Mouse (Mus musculus) forebrain, embryonic 16.5 days (tissue): Measurements from ENCODE around the gene Vmn1r1. TPM values are rescaled to one million over a fixed set of nuclear protein-coding genes. Genes with fewer than 3 reads are reported as not detected.

Experiments used
- ATAC-seq: fragments of 200-750 bp; cut with Nextera tagmentation; 2 replicates; pipeline ENCODE4 v1.8.0; 2017; ENCODE audit warnings: mild to moderate bottlenecking, moderate library complexity
- H3K27ac ChIP-seq: fragments of 300-500 bp; sonication (generic); 2 replicates; pipeline ENCODE4 v1.5.1; 2014; ENCODE audit warnings: low read length, control low read depth
- H3K27me3 ChIP-seq: fragments of 300-500 bp; sonication (generic); replicated peaks from 2 replicates; pipeline ENCODE4 v1.6.1; 2014; ENCODE audit warnings: low read length; ENCODE audit not compliant: control insufficient read depth, insufficient read depth
- H3K36me3 ChIP-seq: fragments of 300-500 bp; sonication (generic); 2 replicates; pipeline ENCODE4 v1.6.1; 2014; ENCODE audit not compliant: control insufficient read depth, insufficient read depth
- H3K4me1 ChIP-seq: fragments of 300-500 bp; sonication (generic); replicated peaks from 2 replicates; pipeline ENCODE4 v1.6.1; 2014; ENCODE audit warnings: low read length; ENCODE audit not compliant: control insufficient read depth, insufficient read depth
- H3K4me2 ChIP-seq: fragments of 300-500 bp; sonication (generic); 2 replicates; pipeline ENCODE4 v1.6.1; 2014; ENCODE audit warnings: mild to moderate bottlenecking, low read length, control low read depth
- H3K4me3 ChIP-seq: fragments of 300-500 bp; sonication (generic); replicated peaks from 2 replicates; pipeline ENCODE4 v1.5.1; 2014; ENCODE audit warnings: mild to moderate bottlenecking, low read length, control low read depth
- H3K9ac ChIP-seq: fragments of 300-500 bp; sonication (generic); replicated peaks from 2 replicates; pipeline ENCODE4 v1.6.1; 2014; ENCODE audit warnings: low read depth, low read length, control low read depth
- H3K9me3 ChIP-seq: fragments of 300-500 bp; sonication (generic); 2 replicates; pipeline ENCODE4 v1.6.1; 2016; ENCODE audit warnings: low read length; ENCODE audit not compliant: control insufficient read depth
- WGBS: fragments of 180-500 bp; shearing (Covaris S2); extraction: QIAGEN DNeasy Blood & Tissue Kit; methylation state at CpG from one replicate; pipeline ENCODE4 v1.1.7; 2014; 5-methylcytosine and 5-hydroxymethylcytosine counted together
- polyA plus RNA-seq: library from polyadenylated mRNA; unstranded; fragments of >200 nt; fragmentation: Nextera tagmentation; extraction: Ambion mirVana; gene quantifications from 2 replicates; pipeline ENCODE4 v1.2.1, GENCODE M21; 2015

The Vmn1r1 gene
- polyA plus RNA-seq, 1 experiment from 2014 or later = not detected

- Histone ChIP-seq H3K9ac (no peak overlapping the region), H3K9me3 (no peaks in the 10 kb centered on the region), H3K27me3 (no peaks in the 10 kb centered on the region), H3K36me3 (no peaks in the 10 kb centered on the region), H3K4me2 (no peak overlapping the region), H3K4me1 (peaks cover 15% of the 10 kb centered on the region), H3K27ac (no peak overlapping the region), H3K4me3 (no peak overlapping the region)
- 0 out of 2 replicates have a peak, but pooled peaks have one; percentile 37 for ATAC-seq
- WGBS = 15% methylated on average over 19 of the region's 19 CpGs
Observed at GRCm38 (mm10) chr1:182113587-182114500, 50.4 kb downstream of the Vmn1r1 start.

GRCm38 (mm10) chr1:182113131-182113530 is 51.2 kb downstream of the Vmn1r1 start:
- 90% methylated on average over 11 of the region's 11 CpGs for WGBS
- Histone ChIP-seq H3K4me3 (no peak overlapping the region), H3K36me3 (no peaks in the 10 kb centered on the region), H3K27ac (no peak overlapping the region), H3K4me1 (peaks cover 15% of the 10 kb centered on the region), H3K9ac (no peak overlapping the region), H3K27me3 (no peaks in the 10 kb centered on the region), H3K4me2 (no peak overlapping the region), H3K9me3 (no peaks in the 10 kb centered on the region)
- ATAC-seq = no peak

- no peak overlapping the region for H3K4me3 ChIP-seq
- no peak overlapping the region for H3K9ac ChIP-seq
- no peak overlapping the region for H3K27ac ChIP-seq
- no peak for ATAC-seq
- no peak overlapping the region for H3K4me2 ChIP-seq
- no peaks in the 10 kb centered on the region for H3K27me3 ChIP-seq
- H3K4me1 ChIP-seq = peaks cover 15% of the 10 kb centered on the region
- no peaks in the 10 kb centered on the region for H3K36me3 ChIP-seq
- no peaks in the 10 kb centered on the region for H3K9me3 ChIP-seq
- 94% methylated on average over 15 of the region's 15 CpGs for WGBS
Observed at GRCm38 (mm10) chr1:182112385-182112784, 51.9 kb downstream of the Vmn1r1 start.

- ATAC-seq = 0 out of 2 replicates have a peak, but pooled peaks have one; percentile 34
- Histone ChIP-seq H3K27ac (no peak overlapping the region), H3K4me2 (no peak overlapping the region), H3K4me1 (peaks cover 15% of the 10 kb centered on the region), H3K9me3 (no peaks in the 10 kb centered on the region), H3K27me3 (no peaks in the 10 kb centered on the region), H3K9ac (no peak overlapping the region), H3K36me3 (no peaks in the 10 kb centered on the region), H3K4me3 (no peak overlapping the region)
- WGBS = 56% methylated on average over 14 of the region's 14 CpGs
Observed at GRCm38 (mm10) chr1:182111386-182112317, 52.6 kb downstream of the Vmn1r1 start.

GRCm38 (mm10) chr1:182110708-182111385 is 53.4 kb downstream of the Vmn1r1 start:
- H3K4me1 ChIP-seq = peaks cover 15% of the 10 kb centered on the region
- H3K36me3 ChIP-seq = no peaks in the 10 kb centered on the region
- no peak overlapping the region for H3K27ac ChIP-seq
- H3K27me3 ChIP-seq = no peaks in the 10 kb centered on the region
- no peak for ATAC-seq
- no peak overlapping the region for H3K9ac ChIP-seq
- H3K4me2 ChIP-seq = no peak overlapping the region
- WGBS = 68% methylated on average over 15 of the region's 15 CpGs
- H3K9me3 ChIP-seq = no peaks in the 10 kb centered on the region
- H3K4me3 ChIP-seq = no peak overlapping the region

GRCm38 (mm10) chr1:182110185-182110584 is 54.1 kb downstream of the Vmn1r1 start:
- Histone ChIP-seq H3K9me3 (no peaks in the 10 kb centered on the region), H3K9ac (no peak overlapping the region), H3K4me3 (no peak overlapping the region), H3K36me3 (no peaks in the 10 kb centered on the region), H3K4me2 (no peak overlapping the region), H3K27ac (no peak overlapping the region), H3K4me1 (peaks cover 15% of the 10 kb centered on the region), H3K27me3 (no peaks in the 10 kb centered on the region)
- ATAC-seq = no peak
- WGBS = 90% methylated on average over 11 of the region's 11 CpGs

GRCm38 (mm10) chr1:182108397-182109099 is 55.7 kb downstream of the Vmn1r1 start:
- no peaks in the 10 kb centered on the region for H3K36me3 ChIP-seq
- no peak overlapping the region for H3K4me3 ChIP-seq
- H3K27me3 ChIP-seq = no peaks in the 10 kb centered on the region
- H3K4me2 ChIP-seq = no peak overlapping the region
- H3K9me3 ChIP-seq = no peaks in the 10 kb centered on the region
- no peak for ATAC-seq
- peaks cover 8% of the 10 kb centered on the region for H3K4me1 ChIP-seq
- H3K27ac ChIP-seq = no peak overlapping the region
- 83% methylated on average over 13 of the region's 13 CpGs for WGBS
- H3K9ac ChIP-seq = no peak overlapping the region

GRCm38 (mm10) chr1:182107251-182107650 is 57.0 kb downstream of the Vmn1r1 start:
- H3K27ac ChIP-seq = no peak overlapping the region
- no peaks in the 10 kb centered on the region for H3K36me3 ChIP-seq
- no peaks in the 10 kb centered on the region for H3K9me3 ChIP-seq
- 80% methylated on average over 9 of the region's 9 CpGs for WGBS
- H3K4me2 ChIP-seq = no peak overlapping the region
- ATAC-seq = no peak
- no peak overlapping the region for H3K9ac ChIP-seq
- peaks cover 8% of the 10 kb centered on the region for H3K4me1 ChIP-seq
- H3K4me3 ChIP-seq = no peak overlapping the region
- H3K27me3 ChIP-seq = no peaks in the 10 kb centered on the region
